ENCODE assay signal across 20 mouse cellular contexts in genomic region chr4:130270611-130271347, GRCm38 (mm10). TPM values are rescaled to one million over a fixed set of nuclear protein-coding genes. Genes with fewer than 3 reads are reported as not detected.
DNase-seq lines count a peak whose midpoint lies in the region; ATAC-seq and TF ChIP-seq lines count a peak whose summit lies in the region.
"Had no signal": no experiment of that assay in that cellular context is flagged by ENCODE, and none has a peak within 500 bp of the region (broad histone marks: within the 10 kb centered on the region; RNA-seq: fewer than 3 reads in every experiment).

No protein-coding gene starts in this region.

- H3K4me3 ChIP-seq in intestine, postnatal 0 days (ENCODE audit: low read depth, low read length), result no peak overlapping the region
- H3K4me3 ChIP-seq: hindbrain, embryonic 12.5 days; limb, embryonic 15.5 days; lung, embryonic 15.5 days; midbrain, embryonic 12.5 days had no signal

- DNase-seq in cerebellum, postnatal 10 days, result peak; percentile 54 to 58
- DNase-seq in cerebellum, postnatal 36 days, result no peak
- DNase-seq in layer of hippocampus, adult 8-10 months (ENCODE audit: low spot score in 2 of 2), result peak; percentile 24 to 26
- DNase-seq in layer of hippocampus, adult 11-12 months (ENCODE audit: low spot score), result no peak
- DNase-seq in 416B (ENCODE audit: low read depth), result peak; percentile 59
- peak; percentile 37 to 61 for DNase-seq in left cerebral cortex, postnatal 36 days (ENCODE audit: low spot score in 2 of 2)
- DNase-seq: embryo, embryonic 11 days; gastrocnemius, postnatal 25 days; kidney, adult 18-20 months; kidney, postnatal 4 days; thymus, postnatal 14 days had no signal

- intact Hi-C loops in left cerebral cortex, postnatal 36 days (cut with DNase I), result no loop called here

- H3K9me3 ChIP-seq in intestine, postnatal 0 days (ENCODE audit: control insufficient read depth), result no peaks in the 10 kb centered on the region
- H3K9me3 ChIP-seq: hindbrain, embryonic 12.5 days; limb, embryonic 15.5 days; lung, embryonic 15.5 days; midbrain, embryonic 12.5 days had no signal

- no peaks in the 10 kb centered on the region for H3K36me3 ChIP-seq in intestine, postnatal 0 days (ENCODE audit: control insufficient read depth, insufficient read depth)
- H3K36me3 ChIP-seq: hindbrain, embryonic 12.5 days; limb, embryonic 15.5 days; lung, embryonic 15.5 days; midbrain, embryonic 12.5 days had no signal

- 75% methylated on average over 6 of the region's 6 CpGs for whole genome bisulfite sequencing in intestine, postnatal 0 days

- no peak for ATAC-seq in activated CD4-positive, CD25-positive, alpha-beta regulatory T cell, adult 4 months
- no peak for ATAC-seq in intestine, postnatal 0 days
- ATAC-seq: CD4-positive, CD25-positive, alpha-beta regulatory T cell, adult 4 months had no signal

- H3K4me1 ChIP-seq in intestine, postnatal 0 days (replicated peaks; ENCODE audit: control insufficient read depth, insufficient read depth, low read length), result peaks cover 3% of the 10 kb centered on the region; the same call in 1 of the 2 replicates

- H3K27ac ChIP-seq in intestine, postnatal 0 days (ENCODE audit: low read depth, low read length), result no peak overlapping the region
- H3K27ac ChIP-seq: hindbrain, embryonic 12.5 days; limb, embryonic 15.5 days; lung, embryonic 15.5 days; midbrain, embryonic 12.5 days had no signal

- H3K9ac ChIP-seq in intestine, postnatal 0 days (ENCODE audit: low read depth, low read length), result no peak overlapping the region
- H3K9ac ChIP-seq: hindbrain, embryonic 12.5 days; limb, embryonic 15.5 days; lung, embryonic 15.5 days; midbrain, embryonic 12.5 days had no signal

- TF ChIP-seq CTCF in intestine, postnatal 0 days (IDR thresholded peaks at IDR 0.05; ENCODE audit: low read depth), result no peak

- H3K4me2 ChIP-seq in intestine, postnatal 0 days (replicated peaks; ENCODE audit: low read depth), result no peak overlapping the region
- H3K4me2 ChIP-seq: hindbrain, embryonic 12.5 days; limb, embryonic 15.5 days; lung, embryonic 15.5 days; midbrain, embryonic 12.5 days had no signal

- peaks cover 12% of the 10 kb centered on the region; the same call in 1 of the 2 replicates for H3K27me3 ChIP-seq in intestine, postnatal 0 days (replicated peaks; ENCODE audit: control insufficient read depth, insufficient read depth, low read length)
- H3K27me3 ChIP-seq: hindbrain, embryonic 12.5 days; limb, embryonic 15.5 days; midbrain, embryonic 12.5 days had no signal

RNA-seq across cellular contexts. Expression of gene Serinc2, which starts 8.2 kb away (rescaled TPM):
- 10 to 100 TPM in 2 of 4 experiments, 1 to 10 TPM in 2; 8.1 to 12.4 (median 10.2) TPM for total RNA-seq in layer of hippocampus, adult 8-10 months (2022)
- total RNA-seq in left cerebral cortex, postnatal 36 days (2021), result 1 to 10 TPM; 5.7 to 7.1 TPM
- under 1 TPM; 0.61 to 0.92 TPM for polyA plus RNA-seq in activated CD4-positive, CD25-positive, alpha-beta regulatory T cell, adult 4 months (2017; shearing (Covaris generic))
- polyA plus RNA-seq in intestine, postnatal 0 days (2015; fragmentation: Nextera tagmentation; extraction: Ambion mirVana), result 21.5 and 26.1 TPM in 2 replicates

RNA-seq across cellular contexts. Expression of gene Fabp3, which starts 37.6 kb away (rescaled TPM):
- 100 to 1,000 TPM in 1 of 4 experiments, 10 to 100 TPM in 3; 87.7 to 102 (median 95.3) TPM for total RNA-seq in layer of hippocampus, adult 8-10 months (2022)
- 100 to 1,000 TPM; 141 to 166 TPM for total RNA-seq in left cerebral cortex, postnatal 36 days (2021)
- under 1 TPM in 1 of 2 experiments, not detected in 1; 0.42 TPM for polyA plus RNA-seq in activated CD4-positive, CD25-positive, alpha-beta regulatory T cell, adult 4 months (2017; shearing (Covaris generic))
- polyA plus RNA-seq in intestine, postnatal 0 days (2015; fragmentation: Nextera tagmentation; extraction: Ambion mirVana), result 5.0 and 7.1 TPM in 2 replicates
- polyA plus RNA-seq: CD4-positive, CD25-positive, alpha-beta regulatory T cell, adult 4 months had no signal

RNA-seq across cellular contexts. Expression of gene Gm10570, which starts 37.7 kb away (rescaled TPM):
- total RNA-seq in layer of hippocampus, adult 8-10 months (2022), result 1 to 10 TPM in 2 of 4 experiments, under 1 TPM in 1, not detected in 1; 0.95 to 1.2 (median 1.1) TPM
- total RNA-seq in left cerebral cortex, postnatal 36 days (2021), result 1 to 10 TPM; 1.4 to 1.8 TPM
- polyA plus RNA-seq in activated CD4-positive, CD25-positive, alpha-beta regulatory T cell, adult 4 months (2017; shearing (Covaris generic)), result not detected
- polyA plus RNA-seq in intestine, postnatal 0 days (2015; fragmentation: Nextera tagmentation; extraction: Ambion mirVana), result not detected in 2 replicates
- total RNA-seq: gastrocnemius, postnatal 25 days had no signal
- polyA plus RNA-seq: CD4-positive, CD25-positive, alpha-beta regulatory T cell, adult 4 months; limb, embryonic 15.5 days; lung, embryonic 15.5 days; midbrain, embryonic 12.5 days; neural tube, embryonic 11.5 days had no signal

RNA-seq across cellular contexts. Expression of gene Gm853, which starts 48.6 kb away (rescaled TPM):
- 1 to 10 TPM in 1 of 4 experiments, not detected in 3; 1.0 TPM for total RNA-seq in layer of hippocampus, adult 8-10 months (2022)
- not detected for total RNA-seq in left cerebral cortex, postnatal 36 days (2021)
- not detected for polyA plus RNA-seq in activated CD4-positive, CD25-positive, alpha-beta regulatory T cell, adult 4 months (2017; shearing (Covaris generic))
- not detected in 2 replicates for polyA plus RNA-seq in intestine, postnatal 0 days (2015; fragmentation: Nextera tagmentation; extraction: Ambion mirVana)
- total RNA-seq: gastrocnemius, postnatal 25 days had no signal
- polyA plus RNA-seq: CD4-positive, CD25-positive, alpha-beta regulatory T cell, adult 4 months; heart, embryonic 14.5 days; limb, embryonic 15.5 days; lung, embryonic 15.5 days; midbrain, embryonic 12.5 days; neural tube, embryonic 11.5 days had no signal

Comparison
In these comparisons a context has a peak if more than half of its experiments do, and no peak if none do; other contexts are left out.
1. DNase-seq: peak in cerebellum, postnatal 10 days (2 of 2), layer of hippocampus, adult 8-10 months (2 of 2), 416B (single experiment) and left cerebral cortex, postnatal 36 days (2 of 2); none in cerebellum, postnatal 36 days (0 of 2) and layer of hippocampus, adult 11-12 months (single experiment).